Mouse (Mus musculus) R1 (cell line): ENCODE data around the gene Habp4.
A peak's percentile ranks its signal among the peaks of the same experiment; 100 is the strongest.

Experiments used
- DNase-seq: peaks from one replicate; pipeline ENCODE4 v3.0.0-alpha.2; 2018; ENCODE audit warnings: low read depth, low spot score

The Habp4 gene

GRCm38 (mm10) chr13:64161548-64161915, at the start of gene Habp4:
Gene Habp4, plus strand, starts transcription at chr13:64161824.
- peak; percentile 98 for DNase-seq

GRCm38 (mm10) chr13:64117442-64117841, 44.2 kb upstream of the Habp4 start:
- peak; percentile 71 for DNase-seq

DNA sequence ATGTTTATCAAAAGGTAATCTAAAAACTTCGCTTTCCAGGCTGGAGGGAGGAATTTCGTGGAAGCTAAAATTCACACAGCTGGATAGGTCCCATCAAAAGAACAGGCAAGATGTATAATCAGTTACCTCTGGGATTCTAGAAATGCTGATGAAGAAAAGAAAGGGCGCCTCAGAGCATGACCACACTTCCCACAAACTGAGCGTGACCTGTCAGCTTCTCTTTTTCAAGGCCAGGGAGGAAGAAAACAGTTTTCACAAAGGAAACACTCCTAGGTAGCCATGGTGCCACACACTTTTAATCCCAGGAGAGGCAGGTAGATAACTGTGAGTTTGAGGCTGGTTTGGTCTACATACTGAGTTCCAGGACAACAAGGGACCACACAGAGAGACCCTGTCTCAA, 40.9 kb upstream of the Habp4 start:
- no peak for DNase-seq

GRCm38 (mm10) chr13:64123491-64124188, 38.0 kb upstream of the Habp4 start:
- peak; percentile 15 for DNase-seq

GRCm38 (mm10) chr13:64124886-64125285, 36.7 kb upstream of the Habp4 start:
- DNase-seq, result no peak

- no peak for DNase-seq
Measured at GRCm38 (mm10) chr13:64126316-64126715, 35.3 kb upstream of the Habp4 start.

GRCm38 (mm10) chr13:64128858-64129615, 32.6 kb upstream of the Habp4 start, which contains the start of gene Slc35d2:
Gene Slc35d2, minus strand, starts transcription at chr13:64129368.
- DNase-seq, result peak; percentile 58

DNA sequence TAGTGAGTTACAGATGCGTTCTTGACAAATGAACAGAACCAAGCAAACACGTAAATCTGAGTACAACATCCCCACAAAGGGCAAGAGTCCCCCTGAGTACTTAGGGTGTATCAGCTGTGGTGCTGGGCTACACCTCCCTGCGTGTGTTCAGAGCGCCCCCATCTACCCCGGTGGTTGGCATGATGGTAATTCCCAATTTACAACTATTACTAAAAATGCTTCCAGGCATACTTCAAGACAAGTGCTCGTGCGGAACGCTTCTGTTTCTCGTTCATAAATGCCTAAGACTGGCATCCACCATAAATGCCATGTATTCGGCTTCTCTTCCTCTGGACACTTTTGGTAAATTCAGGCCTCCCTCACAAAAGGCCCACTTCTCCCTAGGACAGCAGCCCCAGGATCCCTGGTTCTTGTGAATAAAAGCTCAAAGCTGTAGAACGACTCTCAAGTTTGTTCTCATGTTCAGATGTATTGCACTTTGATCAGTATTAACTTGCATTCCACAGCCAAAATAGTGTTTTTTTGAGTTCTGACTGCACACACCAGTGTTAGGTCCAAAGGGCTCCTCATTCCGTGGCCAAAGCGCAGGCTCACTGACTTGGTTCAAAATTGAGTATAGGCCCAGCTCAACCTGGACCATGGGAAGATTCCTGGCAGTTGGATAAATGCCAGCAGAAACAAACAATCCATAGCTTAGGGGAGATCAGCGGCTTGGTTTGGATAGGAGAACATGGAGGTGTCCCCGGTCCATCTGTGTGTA, 31.8 kb upstream of the Habp4 start:
- peak; percentile 33 for DNase-seq

- peak; percentile 36 for DNase-seq
Measured at GRCm38 (mm10) chr13:64150121-64150520, 11.5 kb upstream of the Habp4 start.

GRCm38 (mm10) chr13:64152241-64152669, 9.4 kb upstream of the Habp4 start:
- DNase-seq, result peak; percentile 89

- DNase-seq, result no peak
Measured at GRCm38 (mm10) chr13:64152671-64153082, 8.9 kb upstream of the Habp4 start.

DNA sequence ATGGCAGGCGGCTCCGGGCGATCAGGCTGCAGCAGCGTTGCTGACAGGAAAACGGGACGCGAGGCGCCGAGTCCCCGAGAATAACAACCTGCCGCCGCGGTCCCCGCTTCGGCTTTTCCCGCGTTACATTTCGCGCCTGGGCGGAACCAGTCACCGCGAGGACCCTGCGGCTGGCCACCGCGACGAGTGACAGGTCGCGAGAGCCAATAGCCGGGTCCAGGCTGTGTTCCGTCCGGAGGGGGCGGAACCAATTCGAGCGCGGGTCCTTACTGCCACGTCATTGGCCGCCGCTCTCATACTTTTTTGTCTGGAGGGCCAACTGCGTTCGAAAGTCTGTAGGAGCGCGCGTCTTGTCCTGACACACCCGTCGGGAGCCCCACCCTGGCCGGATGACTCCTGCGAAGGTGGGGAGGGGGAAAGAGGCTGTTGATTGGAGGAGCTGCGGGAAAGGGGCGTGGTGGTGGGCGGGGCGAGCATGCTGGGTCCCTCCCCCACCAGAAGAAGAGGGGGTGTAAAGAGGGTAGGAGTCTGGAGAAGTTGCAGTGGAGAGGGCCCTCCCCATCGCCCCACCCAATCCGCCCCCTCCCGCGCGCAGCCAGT, 8.4 kb upstream of the Habp4 start, which contains the start of gene Zfp367:
Gene Zfp367, minus strand, starts transcription at position 120 of the 600 bp plus-strand sequence.
- peak; percentile 100 for DNase-seq

GRCm38 (mm10) chr13:64153751-64154267, 7.8 kb upstream of the Habp4 start:
- DNase-seq, result peak; percentile 79

DNA sequence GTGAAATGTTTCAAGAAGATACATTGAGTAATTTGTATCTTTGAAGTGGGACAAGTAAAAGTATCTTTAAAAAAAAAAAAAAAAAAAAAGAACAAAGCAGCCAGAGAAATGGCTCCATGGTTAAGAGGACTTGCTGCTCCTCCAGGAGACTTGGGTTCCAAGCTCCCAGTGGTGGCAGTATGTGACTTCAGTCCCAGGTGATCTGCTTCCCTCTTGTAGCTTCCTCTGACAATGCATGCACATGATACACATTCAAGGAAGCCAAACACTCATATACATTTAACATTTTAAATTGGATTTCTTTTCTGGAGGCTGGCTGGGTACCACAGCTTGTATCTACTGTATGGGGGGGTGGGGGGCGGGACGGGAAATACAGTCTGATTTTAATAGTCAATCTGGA, 7.0 kb upstream of the Habp4 start:
- no peak for DNase-seq

DNA sequence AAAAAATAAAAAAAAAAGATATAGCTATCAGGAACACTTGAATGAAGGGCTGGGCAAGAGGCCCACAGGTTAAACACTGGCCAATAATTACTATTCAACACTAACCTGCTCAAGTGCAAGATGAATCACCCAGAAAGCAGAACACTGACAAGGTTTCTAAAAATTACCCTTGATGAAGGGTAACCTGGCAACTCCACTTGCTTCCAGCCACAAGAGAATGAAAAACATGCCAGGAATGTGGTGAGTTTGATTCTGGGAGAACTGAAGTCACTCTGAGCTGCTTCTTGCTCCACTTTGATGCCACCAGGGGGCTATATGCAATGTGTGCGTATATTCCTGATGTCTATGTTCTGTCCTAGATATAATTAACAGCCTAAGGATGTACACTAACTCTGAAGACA, 6.5 kb upstream of the Habp4 start:
- peak; percentile 90 for DNase-seq

GRCm38 (mm10) chr13:64156966-64157365, 4.7 kb upstream of the Habp4 start:
- no peak for DNase-seq

- no peak for DNase-seq
Measured at GRCm38 (mm10) chr13:64161916-64162611, 440 bp downstream of the Habp4 start.

- DNase-seq, result peak; percentile 29
Measured at GRCm38 (mm10) chr13:64162626-64163025, 1.0 kb downstream of the Habp4 start.

DNA sequence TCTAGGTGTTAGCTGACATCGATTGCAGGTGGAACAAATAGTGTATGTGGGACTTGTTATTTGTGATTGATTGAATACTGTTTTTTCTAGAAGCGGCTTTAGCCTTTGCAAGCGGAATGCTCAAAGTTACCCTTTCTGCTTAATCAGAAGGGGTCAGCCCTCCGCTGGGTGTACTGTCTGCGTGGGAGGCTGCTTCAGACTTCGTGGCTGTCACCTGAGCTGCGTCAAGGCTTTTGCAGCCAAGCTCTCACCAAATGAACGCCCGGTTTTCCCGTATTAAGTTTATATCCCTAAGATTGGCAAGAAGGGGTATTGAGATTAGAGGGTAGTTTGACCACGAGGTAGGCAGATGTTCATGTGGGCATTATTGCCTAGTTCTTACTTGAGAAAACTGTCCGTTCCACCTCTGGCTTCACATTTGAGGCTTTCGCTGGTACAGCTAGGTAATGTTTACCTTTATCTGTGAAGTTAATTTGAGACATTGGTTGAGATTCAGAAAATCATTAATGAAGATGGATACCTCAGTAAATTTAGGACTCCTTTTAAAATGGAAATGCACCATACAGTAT, 1.6 kb downstream of the Habp4 start:
- no peak for DNase-seq

DNA sequence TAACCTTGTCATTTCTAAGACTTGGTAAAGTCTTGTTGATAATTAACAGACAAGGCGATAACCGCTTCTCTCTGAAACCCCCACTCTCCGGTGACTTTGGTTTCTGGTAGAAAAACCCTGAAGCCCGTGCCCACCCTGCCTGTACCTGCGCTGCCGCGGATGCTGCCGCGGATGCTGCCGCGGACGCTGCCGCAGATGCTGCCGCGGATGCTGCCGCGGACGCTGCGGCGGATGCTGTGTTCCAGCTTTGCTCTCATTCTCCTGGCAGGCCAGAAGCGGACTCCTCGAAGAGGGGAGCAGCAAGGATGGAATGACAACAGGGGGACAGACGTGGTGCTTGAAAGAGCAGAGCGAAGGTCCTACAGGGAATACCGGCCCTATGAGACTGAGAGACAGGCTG, 8.1 kb downstream of the Habp4 start:
- DNase-seq, result no peak
